Mouse (Mus musculus): ENCODE results near the gene Cd83.

Gene Cd83

DNA sequence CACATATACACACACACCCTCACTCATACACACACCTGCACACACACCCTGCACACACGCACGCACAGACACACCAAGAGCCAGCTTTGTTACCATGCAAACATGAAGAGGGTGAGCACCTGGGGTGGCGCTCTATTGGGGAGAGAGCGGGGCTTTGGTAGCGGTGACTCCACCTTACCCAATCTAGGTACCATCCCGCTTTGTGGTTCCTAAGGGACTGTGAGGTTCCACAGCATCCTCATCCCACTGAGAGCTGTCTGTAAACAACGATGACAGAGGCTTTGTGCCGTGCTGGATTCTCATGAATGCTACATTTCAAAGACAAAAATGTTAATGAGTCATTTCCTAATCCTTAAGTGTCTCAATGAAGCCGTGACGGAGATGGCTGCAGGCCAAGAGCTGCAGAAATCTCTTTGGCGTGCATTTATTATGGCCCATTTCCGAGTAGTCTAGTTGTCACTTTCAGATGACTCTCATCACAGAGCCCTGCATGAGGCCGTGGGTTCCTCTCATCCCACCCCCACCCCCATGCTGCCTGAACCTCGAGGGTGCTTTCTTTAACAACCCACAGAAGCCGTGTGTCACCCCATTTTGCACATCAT, 10.5 kb upstream of the Cd83 start:
- in situ Hi-C loops (cut with MboI, MseI) = loop anchor here (10.0 kb wide), 1 partner anchor 599 kb away; the partner anchor contains the start of gene Tbc1d7

DNA sequence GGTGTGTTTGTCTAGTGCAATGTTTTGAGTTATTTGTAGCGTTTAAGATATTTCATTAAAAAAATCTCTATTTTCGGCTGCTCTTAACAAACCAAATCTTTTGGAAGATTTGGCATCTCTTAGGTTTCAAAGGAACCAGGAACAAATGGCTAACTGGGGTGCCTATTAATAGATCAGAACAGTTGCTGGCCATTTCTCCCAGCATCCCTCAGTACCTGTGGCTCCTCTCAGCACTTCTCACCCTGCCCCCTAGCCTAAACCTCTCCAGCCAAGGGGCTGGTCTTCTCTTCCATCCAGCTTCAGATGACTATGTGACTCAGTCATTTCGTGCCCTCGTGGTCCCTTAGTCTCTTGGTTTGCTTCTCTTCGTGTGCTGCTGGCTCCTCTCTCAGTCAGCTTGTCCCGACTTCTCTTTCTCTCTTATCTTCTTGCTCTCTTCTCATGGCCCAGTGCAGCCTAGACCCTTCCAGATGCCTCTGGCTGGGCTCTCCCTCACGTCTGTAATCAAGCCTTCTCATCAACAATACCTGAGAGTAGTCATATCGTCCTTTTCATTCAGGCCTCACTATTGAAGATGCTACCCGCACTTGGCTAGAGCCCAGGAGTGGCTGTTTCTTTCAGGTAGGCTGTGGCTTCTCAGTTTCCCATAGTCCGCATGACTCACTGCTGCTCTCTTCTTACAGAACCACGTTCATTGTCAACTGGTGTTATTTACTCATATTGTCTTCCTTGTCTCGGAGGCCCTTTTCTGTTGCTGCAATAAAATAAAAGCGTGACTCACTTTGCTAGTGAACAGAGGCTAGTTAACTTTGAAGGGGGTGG, 9.8 kb upstream of the Cd83 start:
- in situ Hi-C loops (cut with MboI, MseI) = loop anchor here (5.0 to 10.0 kb wide), 2 partner anchors 547 to 600 kb away; partner anchors contain the start of gene Tbc1d7

DNA sequence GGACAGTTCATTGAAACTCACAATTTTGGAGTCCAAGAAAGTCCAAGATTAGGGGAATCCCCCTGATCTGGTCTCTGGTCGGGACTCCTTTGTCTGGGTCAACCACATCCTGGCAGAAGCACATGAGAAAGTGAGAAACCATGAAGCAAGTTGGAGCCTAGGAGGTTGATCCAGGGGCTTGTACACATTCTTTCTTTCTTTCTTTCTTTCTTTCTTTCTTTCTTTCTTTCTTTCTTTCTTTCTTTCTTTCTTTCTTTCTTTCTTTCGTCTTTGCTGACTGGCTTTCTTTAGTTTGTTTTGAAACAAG, 9.2 kb upstream of the Cd83 start:
- in situ Hi-C loops (cut with MboI, MseI) = loop anchor here (5.0 to 10.0 kb wide), 2 partner anchors 547 to 601 kb away; partner anchors contain the start of gene Tbc1d7

DNA sequence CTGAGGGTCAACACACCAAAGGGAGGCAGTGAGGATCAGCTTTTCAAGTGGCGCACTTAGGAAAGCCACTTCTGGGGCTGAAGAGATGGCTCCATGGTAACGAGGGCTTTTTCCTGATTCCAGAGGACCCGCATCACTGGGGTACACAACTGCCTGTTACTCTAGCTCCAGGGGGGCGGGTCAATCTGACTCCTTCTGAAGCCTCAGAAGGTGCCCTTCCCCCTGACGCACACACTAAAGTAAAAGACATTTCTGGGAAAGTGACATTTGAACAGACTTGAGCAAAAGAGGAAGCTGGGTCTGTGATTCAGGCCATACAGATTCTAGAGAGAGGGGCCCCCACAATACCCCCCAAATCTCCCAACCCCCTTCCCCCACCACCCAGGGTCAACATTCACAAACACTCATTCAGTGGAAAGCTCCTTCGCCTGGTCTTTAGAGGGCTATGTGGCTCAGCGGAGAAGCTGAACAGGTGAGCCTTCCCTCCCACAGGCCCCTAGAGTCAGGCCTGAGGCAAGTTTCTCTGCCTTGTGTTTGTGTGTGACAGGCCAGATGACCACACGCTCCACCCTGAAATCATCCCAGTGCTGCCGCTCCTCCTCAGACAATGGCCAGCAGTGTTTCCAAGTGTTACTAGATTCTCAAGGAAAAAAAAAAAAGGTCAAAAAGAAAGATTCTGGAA, 7.1 kb upstream of the Cd83 start:
- in situ Hi-C loops (cut with MboI, MseI) = loop anchor here (5.0 to 10.0 kb wide), 2 partner anchors 545 to 603 kb away; partner anchors contain the start of gene Tbc1d7

DNA sequence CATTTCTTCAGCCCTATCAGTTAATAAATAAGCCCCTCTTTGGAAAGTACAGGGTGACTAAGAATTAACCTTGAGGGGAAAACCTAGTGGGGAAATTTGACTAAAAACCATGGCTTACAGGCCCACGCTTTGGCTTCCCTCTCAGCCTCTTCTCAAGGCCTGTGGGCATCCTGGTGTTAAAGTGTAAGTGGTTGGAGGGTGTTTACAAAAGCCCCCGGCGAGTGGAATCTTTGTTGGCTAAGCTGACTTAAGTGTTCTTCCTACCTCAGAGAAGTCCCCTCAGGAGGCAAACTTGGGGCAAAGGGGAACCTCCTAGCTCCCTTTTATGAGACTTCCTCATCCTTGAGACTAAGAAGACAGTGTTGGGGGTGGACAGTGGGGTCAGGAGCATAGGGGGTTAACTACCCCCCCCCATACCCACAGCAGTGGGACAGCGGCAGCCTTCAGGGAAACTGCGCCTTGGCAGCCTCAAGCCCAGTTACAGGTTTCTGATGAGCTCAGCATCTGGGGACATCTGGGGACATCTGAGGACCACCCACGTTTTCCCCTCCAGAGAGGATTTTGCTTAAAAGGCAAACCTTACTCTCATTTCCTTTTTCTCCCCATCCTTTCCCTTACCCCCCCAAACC, 6.4 kb upstream of the Cd83 start:
- in situ Hi-C loops (cut with MboI, MseI) = loop anchor here (5.0 to 10.0 kb wide), 2 partner anchors 544 to 603 kb away; partner anchors contain the start of gene Tbc1d7

DNA sequence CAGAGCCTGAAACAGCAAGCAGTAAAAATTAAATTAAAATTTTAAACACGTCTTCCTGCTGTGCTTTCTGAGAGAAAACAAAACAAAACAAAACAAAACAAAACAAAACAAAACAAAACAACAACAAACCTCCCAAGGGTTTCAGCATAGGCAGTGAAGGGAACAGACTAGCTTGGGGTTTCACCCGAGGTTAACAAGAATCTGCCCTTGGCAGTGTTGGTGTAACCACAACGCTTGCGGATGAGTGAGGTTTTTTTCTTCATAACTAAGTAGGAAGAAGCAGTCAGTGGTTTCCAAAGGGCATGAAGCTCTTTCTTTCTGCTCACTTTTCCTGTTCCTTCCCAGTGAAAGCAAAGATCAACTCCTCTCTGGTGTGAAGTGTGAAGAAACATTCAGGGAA, 5.6 kb upstream of the Cd83 start:
- in situ Hi-C loops (cut with MboI, MseI) = loop anchor here (5.0 to 10.0 kb wide), 2 partner anchors 543 to 604 kb away; partner anchors contain the start of gene Tbc1d7

DNA sequence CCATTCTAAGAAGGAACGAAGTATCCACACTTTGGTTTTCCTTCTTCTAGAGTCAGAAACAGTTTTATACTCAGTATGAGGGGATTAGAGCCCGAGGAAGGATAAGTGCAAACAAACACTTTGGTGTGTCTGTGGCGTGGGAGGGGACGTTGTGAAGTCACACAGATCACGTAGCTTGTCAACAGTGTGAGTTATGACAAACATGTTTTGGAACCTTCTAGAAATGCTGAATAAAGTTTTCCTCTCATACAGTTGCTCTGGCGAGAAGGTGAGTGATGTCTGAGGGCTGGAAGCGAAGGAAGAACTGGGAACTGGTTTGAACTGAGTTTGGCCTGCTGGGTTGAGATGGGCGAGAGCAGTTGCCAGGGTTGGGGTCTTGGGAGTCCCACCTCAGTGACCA, 4.5 kb upstream of the Cd83 start:
- in situ Hi-C loops (cut with MboI, MseI) = no loop called here

DNA sequence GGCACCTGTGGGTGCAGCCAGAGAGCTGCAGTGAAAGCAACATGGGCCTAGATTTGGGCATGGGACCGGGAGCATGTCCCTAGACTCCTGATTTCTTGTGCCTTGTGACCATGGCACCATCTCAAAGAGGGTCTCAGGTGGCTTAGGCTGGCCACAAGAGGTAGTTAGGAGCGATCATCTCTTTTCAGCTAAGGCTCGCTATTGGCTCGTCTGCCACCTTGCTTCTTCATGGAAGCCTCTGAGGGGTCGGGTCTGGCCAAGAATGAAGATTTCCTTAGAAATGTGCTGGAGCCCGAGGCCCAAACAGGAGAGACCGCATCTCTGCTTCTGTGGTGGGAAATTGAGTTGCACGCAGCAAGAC, 1.1 kb downstream of the Cd83 start:
- in situ Hi-C loops (cut with MboI, MseI) = no loop called here

DNA sequence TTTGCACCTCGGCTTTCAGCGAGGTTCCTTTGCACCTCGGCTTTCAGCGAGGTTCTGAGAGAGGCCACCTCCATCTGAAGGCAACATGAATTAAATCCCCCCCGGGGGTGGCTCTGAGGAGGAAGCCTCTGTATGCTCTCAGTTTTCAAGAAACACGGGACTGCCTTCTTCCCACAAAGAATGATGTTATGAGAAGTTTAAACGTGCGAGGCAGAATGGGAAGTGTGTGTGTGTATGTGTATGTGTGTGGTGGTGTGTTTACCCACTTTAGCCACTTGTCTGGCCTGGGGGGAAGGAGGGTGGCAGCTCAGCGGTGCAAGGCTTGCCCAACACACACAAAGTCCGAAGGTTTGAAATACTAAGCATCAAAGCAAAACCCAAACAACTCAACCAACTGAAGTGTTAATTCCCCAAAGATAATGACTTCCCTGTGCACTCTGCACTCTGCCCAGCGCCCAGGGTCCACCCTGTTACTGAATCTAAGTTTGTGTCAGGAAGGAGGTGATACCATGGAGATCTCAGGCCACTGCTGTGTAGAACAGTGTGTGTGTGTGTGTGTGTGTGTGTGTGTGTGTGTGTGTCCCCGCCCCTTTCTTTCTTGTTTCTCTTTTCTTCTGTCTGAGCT, 1.7 kb downstream of the Cd83 start:
- in situ Hi-C loops (cut with MboI, MseI) = no loop called here

DNA sequence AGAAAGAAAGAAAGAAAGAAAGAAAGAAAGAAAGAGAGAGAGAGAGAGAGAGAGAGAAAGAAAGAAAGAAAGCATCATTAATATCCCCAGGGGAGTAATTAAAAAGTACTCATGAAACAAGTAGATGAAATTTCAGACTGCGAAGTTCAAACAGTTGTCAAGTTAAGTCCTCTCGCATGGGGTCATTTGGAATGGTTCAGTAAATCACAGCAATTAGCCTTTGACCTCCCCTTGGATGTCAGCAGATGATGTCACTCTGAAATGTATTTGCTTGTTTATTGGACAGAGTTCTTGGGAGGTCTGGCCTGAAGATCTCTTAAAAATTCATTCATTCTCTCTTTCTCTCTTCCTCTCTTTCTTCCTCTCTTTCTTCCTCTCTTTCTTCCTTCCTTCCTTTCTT, 2.7 kb downstream of the Cd83 start:
- in situ Hi-C loops (cut with MboI, MseI) = no loop called here

DNA sequence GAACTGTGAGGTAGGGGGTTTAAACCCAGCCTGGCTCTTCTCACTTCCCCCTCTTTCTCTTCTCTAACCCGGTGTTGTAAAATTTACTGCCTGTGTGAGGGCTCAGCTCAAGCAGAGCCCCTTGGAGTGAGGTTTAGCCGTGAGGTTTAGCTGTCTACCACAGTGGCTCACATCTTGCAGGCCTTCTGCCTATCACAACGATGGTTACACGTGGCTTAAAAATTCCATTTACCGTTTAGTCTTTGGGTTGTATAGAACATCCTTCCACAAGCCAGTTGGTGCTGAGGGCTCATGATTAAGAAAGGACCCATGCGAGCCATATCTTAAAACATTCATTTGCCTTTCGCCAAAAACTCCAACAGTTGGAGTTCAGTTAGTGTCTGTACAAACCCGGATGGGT, 3.5 kb downstream of the Cd83 start:
- in situ Hi-C loops (cut with MboI, MseI) = no loop called here

DNA sequence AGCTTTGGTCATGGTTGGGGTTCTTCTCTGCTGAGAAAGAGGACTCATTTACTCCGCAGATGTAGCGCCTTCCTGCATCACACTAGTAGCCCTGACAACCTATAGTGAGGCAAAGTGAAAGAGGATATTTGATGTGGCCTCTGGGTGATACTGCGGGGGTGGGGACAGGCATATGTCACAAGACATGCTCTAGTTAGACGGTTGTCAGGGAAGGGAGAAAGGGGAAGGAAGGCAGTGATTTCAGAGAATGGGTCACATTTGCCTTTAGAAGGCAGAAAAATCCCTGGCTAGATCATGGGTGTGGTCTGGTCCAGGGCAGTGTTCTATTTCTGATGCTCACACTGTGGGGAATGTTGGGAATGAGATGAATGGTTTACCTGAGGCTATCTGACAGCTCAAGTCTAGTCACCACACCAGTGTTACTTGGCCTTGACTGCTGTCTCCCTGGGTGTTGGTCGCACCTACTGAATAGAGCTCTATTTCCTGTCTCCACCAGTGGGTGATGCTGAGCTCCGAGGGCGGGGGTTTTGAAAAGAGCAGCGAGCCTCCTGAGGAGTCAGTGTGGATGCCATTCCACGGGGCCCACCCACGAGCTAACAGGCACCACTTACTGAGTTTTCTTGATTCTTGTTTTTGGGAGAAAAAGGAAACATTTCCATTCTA, 4.5 kb downstream of the Cd83 start:
- in situ Hi-C loops (cut with MboI, MseI) = no loop called here

DNA sequence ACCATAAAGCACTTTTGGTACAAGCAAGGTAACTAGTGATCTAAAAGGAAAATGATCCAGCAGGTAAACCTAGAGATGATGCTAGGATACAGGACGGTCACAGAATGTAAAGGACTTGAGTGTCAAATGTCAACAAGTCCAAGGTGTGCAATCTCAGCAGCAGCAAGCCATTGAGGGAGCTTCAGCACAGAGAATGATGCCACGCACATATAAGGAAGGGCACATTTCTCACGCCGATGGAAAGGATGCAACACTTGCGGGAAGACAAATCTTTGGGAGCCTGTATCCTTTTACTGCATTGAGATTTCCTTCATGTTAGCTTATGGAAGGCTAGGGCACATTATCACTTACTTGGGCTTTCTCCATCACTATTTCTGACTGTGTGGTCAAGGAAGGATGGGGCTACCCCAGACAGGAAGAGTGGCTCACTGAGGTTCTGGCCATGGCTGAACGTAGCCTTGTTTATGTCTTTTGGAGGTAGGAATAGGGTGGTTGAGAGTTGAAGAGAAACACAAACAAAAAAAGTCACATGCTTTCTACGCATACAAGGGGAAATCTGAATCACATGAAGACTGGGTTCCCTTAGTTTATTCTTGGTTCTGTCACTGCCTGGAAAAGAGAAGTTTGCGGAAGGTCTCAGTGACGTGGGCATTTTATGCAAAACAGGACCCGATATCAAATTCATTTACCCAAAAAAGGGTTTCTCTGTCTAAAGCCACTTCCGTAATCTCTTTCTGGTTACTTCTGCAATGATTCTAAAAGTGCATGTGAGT, 5.8 kb downstream of the Cd83 start:
- in situ Hi-C loops (cut with MboI, MseI) = no loop called here

DNA sequence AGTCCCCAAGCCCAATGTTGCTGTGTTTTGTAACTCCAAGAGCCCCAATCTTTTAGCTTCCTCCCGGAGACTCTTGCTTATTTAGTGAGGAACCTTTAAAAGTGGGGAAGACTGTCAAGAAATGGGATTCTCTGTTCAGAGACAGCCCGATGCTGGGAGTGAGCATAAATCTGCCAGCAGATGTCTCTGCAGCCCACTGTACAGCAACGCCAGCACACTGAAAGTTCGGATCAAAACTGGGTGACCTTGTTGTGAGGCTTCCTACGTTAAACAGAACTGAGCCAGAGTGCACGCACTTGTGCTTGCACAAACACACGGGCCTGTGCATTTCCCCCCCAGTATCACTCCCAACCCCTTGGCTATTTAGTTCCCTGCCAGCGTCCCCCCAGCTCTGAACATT, 10.8 kb downstream of the Cd83 start:
- in situ Hi-C loops (cut with MboI, MseI) = no loop called here

DNA sequence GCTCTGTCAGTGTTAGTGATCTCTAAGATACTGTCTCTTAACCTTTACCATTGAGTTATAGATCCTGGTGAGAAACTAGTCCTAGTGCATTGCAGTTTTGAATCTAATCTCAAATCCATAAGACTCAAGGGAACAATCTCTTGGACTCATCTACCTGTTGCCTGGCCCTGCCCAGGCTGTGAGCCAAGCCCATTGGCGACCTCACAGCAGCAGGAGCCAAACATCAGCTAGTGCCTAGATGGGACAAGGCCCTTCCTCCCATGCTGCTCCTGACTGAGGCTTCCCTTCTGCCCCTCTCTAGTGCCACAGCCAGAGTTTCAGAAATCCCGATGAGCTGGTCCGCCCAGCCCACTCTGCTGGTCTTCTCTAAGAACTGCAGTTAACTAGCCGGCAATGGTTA, 14.1 kb downstream of the Cd83 start:
- in situ Hi-C loops (cut with MboI, MseI) = no loop called here

DNA sequence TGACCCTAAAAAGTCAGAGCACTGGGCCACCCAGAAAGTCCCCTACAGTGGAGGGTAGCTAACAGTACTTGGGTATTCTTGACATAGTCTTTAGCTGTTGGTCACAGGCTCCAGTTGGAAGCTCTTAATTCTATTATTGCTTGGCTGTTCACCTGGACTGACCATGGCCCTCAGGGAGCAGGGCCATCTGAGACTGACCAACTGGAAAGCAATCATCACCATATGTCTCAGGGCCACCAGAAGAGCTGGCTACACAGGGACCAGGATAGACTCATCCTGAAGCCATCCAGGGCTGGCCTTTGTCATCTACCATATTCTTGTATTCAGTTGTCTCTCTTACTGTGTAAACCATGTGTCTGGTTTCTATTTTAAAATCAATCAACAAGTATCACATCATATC, 15.6 kb downstream of the Cd83 start:
- in situ Hi-C loops (cut with MboI, MseI) = loop anchor here (5.0 to 25.0 kb wide), 2 partner anchors 48 to 1487 kb away; no protein-coding TSS in a partner anchor

DNA sequence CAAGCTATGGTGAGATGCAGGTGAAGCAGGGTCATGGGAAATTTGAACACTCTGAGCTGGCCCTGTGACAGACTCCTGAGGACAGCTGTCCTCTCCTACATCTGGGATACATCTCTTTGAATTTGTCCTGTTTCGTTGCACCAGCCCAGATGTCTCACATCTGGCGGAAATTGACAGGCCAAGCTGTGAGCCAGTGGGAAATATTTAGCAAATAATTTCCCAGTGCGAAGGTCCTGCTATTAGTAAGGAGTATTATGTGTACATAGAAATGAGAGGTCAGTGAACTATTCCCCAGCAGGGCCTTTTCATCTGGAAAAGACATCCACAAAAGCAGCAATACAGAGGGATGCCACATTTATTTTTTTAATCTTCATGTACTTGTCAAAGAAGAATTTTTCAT, 17.4 kb downstream of the Cd83 start:
- in situ Hi-C loops (cut with MboI, MseI) = loop anchor here (5.0 to 25.0 kb wide), 2 partner anchors 50 to 1485 kb away; no protein-coding TSS in a partner anchor

DNA sequence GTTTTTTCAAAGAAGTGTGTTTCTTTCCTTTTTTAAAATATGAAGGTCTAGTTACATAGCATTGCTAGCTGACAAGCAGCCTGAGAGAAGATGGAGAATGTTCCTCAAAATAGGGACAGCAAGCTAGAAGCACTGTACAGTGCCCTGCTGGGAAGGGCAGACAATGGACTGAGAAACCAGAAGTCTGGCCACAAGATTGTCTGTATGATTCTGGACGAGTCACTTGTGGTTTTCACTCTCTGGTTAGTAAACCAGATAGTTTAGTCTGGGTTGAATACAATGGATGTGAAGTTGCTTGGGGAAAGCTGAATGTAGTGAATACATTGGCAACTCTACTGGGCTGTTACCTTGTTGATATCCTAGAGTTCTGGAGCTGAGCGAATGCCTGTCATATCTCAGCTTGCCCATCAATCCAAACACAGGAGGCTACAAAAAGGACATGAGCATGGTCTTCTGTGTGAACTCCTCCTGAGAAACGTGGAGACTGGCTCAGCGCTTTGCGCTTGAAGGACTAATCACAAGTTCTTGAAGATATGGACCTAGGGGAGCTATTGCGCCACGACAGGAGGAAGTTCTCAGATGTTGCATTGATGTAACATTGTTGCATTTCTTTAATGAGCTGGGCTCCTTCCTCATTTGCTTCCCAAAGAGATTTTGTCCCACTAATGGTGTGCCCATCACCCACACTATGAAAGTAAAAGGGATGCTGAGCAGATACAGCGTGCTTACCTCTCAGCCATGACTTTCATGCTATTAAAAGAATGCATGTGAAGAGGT, 18.0 kb downstream of the Cd83 start:
- in situ Hi-C loops (cut with MboI, MseI) = loop anchor here (5.0 to 25.0 kb wide), 2 partner anchors 50 to 1485 kb away; no protein-coding TSS in a partner anchor

DNA sequence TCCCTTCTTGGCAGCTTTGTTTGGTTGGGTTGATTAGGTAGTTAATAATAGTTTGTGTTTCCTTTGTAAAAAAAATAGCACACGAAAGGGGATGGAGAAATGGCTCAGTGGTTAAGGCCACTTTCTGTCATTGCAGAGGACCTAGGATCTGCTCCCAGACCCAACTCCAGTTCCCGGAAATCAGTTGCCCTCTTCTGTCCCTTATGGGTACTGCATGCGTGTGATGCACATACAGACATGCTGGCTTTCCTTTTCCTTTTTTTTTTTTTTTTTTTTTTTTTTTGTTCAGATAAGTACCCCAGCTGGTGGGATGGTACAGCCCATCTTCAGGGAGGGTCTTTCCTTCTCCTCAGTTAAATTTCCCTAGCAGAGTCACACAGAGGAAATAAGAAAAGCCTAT, 20.1 kb downstream of the Cd83 start:
- in situ Hi-C loops (cut with MboI, MseI) = loop anchor here (5.0 to 25.0 kb wide), 3 partner anchors 43 to 1483 kb away; no protein-coding TSS in a partner anchor

Measured in T-helper 1 cell (primary cell).